Mouse (Mus musculus) ES-E14 (cell line): Measurements from ENCODE around the gene Itga2b.

Source experiments
- HCFC1 ChIP-seq: IDR thresholded peaks from 2 replicates; pipeline ENCODE4 v1.6.1; 2012; ENCODE audit warnings: low read length, inconsistent platforms, borderline replicate concordance; ENCODE audit not compliant: insufficient read depth
- MAFK ChIP-seq: IDR thresholded peaks from 2 replicates; pipeline ENCODE4 v1.6.1; 2014; ENCODE audit warnings: mild to moderate bottlenecking, low read depth, low read length, inconsistent platforms; ENCODE audit not compliant: insufficient read depth
- ZC3H11A ChIP-seq: IDR thresholded peaks from 2 replicates; pipeline ENCODE4 v1.6.1; 2012; ENCODE audit warnings: low read depth, mild to moderate bottlenecking, inconsistent platforms, low read length, borderline replicate concordance
- ZNF384 ChIP-seq: IDR thresholded peaks from 2 replicates; pipeline ENCODE4 v1.6.1; 2012; ENCODE audit warnings: low read depth, low read length, inconsistent platforms

- TF ChIP-seq ZNF384 (no peak), ZC3H11A (no peak), MAFK (no peak), HCFC1 (no peak)
Measured at GRCm38 (mm10) chr11:102432115-102432843, 37.6 kb downstream of the Itga2b start.
